Mouse (Mus musculus) monocyte, adult 5-6 weeks (primary cell): ENCODE data around the gene 1600014C23Rik. TPM values are rescaled to one million over a fixed set of nuclear protein-coding genes. Genes with fewer than 3 reads are reported as not detected.

ENCODE experiments used
- ATAC-seq: fragments of 153-309, 156-312 bp; replicated peaks from 2 replicates; pipeline ENCODE4 v1.8.0; 2017; ENCODE audit warnings: mild to moderate bottlenecking; ENCODE audit not compliant: low TSS enrichment, insufficient number of reproducible peaks, severe bottlenecking, poor library complexity, low FRiP score
- total RNA-seq: library from RNA; stranded (forward); fragments of 200-1000, 200-491, 200-594 nt; gene quantifications from 3 replicates; pipeline ENCODE4 v1.2.3, GENCODE M21; 2017

1600014C23Rik gene
- not detected in 3 replicates for total RNA-seq

DNA sequence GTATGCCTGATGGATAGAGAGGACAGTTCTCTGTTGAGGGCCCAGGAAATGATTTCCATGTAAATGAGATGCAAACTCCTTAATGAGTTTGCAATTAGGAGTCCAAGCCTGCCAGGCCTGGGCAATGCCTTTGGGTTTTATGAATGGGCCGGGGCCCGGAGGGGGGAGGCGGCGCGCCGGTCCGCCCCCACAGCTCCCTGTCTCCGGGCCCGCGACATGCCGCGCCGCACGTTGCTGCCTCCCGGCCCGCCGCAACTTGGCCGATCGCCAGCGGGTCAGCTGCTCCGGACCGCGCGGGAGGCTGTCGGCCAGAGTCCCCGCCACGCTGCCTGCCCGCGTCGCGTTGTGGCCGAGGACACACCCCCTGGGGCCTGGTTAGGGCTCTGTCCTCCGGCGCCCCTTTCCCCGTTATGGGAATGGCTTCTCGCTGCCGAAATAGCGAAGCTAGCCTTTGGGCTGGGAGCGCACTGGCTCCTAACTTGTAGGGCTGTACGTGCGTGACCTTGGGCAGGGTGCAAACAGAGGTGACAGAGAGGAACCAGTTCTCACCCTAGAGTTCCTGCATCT lies at the start of gene 1600014C23Rik:
1600014C23Rik (minus strand) TSS at position 110 of the 567 bp plus-strand sequence.
- ATAC-seq, result no peak

DNA sequence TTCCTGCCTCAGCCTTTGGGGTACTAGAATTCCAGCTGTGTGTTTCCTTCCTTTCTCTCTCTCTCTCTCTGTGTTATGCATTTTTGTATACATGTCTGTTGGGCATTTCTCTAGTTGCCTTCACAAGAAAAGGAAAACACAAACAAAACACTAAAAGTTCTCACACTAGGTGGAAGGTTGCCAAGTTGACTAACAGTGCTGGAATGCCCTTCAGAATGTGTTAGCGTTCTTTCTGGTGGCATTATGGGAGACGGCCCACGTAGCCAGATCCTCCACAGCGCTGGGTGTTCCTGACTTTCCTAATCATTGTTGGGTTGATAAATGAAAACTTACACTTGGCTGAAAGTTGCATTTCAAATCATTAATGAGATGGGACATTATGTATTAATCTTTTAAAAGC lies 44.8 kb upstream of the 1600014C23Rik start:
- no peak for ATAC-seq

DNA sequence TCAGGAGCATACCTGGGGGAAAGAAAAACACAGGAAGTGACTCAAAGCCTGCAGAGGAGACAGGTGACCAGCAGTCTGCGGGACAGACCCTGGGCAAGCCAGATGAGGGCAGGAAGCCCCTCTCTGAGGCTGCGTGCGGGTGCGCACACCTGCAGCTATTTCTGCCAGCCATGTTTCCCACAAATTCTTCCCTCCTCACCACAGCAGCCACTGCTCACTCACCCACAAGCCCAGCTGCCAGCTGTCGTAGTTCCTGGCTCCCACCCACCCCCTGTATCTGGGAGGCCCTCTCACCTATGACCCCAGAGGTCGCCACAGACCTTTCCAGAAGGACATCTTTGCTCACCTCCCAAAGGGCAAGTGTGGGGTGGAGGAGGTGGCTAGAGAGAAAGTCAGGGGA lies 43.8 kb upstream of the 1600014C23Rik start:
- no peak for ATAC-seq

DNA sequence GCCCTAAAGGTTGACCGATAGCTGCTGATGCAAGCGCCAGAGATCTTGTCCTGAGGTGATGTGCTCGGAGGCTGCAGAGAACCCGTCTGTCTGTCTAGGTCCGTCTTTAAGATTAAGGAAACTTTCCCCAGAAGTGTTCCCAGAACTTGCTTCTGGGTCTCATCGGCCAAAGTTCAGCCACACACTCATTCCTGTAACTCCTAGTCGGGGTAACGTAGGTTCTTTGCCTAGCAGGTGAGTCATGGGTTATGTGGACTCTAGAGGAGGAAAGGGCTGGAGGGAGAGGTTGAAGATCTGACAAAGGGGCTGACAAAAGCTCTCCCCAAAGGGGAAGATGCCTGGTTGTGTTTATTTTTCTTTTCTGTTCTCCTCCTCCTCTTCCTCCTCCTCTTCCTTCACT lies 42.5 kb upstream of the 1600014C23Rik start:
- no peak for ATAC-seq

DNA sequence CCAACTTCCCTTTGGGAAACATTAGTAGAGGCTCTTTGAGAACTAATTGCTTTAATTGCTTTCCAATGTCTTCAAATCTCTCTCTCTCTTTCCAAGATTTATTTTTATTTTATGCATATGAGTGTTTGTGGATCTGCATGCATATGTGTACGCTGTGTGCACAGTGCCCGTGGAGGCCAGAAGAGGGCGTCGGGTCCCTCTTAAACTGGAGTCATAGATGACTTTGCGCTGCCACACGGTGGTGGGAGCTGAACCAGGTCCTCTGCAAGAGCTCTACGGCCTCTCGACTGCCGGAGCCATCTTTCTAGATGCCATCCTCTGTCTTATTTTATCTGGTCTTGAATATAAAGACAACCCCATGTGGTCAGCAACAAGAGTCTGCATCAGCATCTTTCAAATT lies 41.8 kb upstream of the 1600014C23Rik start:
- no peak for ATAC-seq

DNA sequence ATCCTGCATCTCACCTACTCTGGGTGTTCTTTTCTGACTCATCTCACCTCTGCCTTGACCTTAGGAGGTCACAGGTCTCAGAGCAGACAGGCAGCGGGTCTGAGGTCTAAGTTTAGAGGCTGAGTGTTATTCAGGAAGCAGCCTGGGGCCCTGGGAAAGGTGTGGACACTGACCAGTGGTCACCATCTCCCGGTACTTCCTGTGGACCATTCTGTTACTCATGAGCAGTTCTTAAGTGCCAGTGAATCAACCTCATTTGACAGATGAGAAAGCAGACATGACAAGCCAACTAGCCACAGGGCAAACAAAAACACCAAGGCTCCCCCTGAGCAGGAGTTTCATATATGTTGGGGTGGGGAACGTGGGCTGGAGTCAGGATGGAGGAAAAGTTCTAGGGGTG lies 38.9 kb upstream of the 1600014C23Rik start:
- no peak for ATAC-seq

DNA sequence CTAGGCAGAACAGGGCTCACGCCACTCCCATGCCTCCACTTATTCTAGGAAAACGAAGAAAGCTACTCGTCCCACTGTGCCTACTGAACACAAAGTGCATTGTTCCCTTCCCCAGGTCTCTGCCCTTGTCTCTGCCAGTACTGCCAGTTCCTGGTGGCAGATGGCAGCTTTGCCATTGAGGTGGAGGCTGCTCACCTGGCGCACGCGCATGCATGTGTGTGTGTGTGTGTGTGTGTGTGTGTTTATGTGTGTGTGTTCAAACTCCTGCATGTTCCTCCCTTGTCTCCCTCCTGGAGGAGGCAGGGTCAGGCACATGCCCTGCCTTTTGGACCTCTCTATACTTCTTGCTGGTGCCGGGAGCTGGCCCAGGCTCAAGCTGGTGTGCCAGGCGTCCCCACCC lies 38.5 kb upstream of the 1600014C23Rik start:
- no peak for ATAC-seq

DNA sequence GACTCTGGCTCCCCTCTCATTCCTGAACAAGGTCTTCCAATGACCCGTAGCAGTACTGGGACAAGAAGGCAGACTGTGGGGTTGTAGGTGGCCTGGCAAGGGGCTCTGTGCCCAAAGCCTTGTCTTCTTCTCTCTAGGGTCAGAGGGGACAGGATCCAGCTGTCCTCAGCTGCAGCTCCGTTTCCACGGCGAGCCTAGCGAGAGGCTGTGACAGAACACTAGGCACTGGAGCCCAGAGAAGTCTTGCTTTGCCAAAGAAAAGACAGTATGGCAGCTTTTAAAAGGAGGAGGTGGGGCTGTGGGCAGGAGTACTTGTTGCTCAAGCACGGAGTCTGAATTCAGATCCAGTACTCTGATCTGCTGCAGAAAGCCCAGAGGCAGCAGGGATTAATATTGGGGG lies 36.8 kb upstream of the 1600014C23Rik start:
- no peak for ATAC-seq

DNA sequence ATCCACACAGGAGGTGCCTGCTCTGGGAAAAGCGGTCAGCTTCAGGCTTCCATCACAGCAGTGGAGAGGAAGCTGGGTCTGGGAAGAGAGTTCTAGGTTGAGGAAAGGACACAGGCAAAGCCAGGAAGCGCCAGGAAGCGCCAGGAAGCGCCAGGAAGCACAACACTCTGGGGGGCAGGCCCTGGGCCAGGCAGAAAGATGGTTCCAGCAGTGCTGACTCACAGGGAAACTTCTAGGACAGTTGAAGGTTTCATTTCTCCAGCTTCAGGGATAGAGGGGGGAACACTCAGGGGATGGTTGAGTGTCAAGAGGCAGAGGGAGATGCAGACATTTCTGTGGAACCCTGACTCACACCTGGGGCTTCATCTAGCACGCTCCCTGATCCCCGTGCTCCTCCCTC lies 36.2 kb upstream of the 1600014C23Rik start:
- ATAC-seq, result no peak

DNA sequence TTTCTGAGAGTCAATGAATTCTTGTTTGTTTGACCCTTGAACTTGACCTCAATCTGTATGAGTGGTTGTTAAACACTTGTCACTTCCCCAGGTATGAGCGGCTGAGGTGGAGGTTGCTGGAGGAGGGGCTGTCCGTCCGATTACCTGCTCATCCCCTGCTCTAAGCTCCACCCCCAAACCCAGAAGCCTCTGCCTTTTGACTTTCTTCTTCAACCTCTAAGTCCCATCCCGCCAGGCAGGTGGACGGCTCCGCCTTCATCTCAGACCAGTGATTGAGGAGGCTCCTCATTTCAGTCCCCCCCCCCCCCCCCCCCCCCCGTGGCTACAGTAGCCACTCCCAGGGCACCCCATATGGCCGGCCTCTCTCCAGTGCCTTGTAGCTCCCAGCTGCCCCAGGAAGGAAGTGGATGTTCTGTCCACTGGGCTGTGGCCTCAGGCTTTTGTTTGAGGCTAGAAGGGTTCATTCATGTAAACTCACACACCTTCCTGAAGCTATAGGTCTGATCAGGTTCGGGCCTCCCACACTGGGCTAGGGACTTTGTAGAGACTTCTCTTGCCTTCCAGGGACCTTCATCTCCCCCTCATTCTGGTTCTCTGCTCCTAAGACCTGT lies 34.0 kb upstream of the 1600014C23Rik start:
- no peak for ATAC-seq

DNA sequence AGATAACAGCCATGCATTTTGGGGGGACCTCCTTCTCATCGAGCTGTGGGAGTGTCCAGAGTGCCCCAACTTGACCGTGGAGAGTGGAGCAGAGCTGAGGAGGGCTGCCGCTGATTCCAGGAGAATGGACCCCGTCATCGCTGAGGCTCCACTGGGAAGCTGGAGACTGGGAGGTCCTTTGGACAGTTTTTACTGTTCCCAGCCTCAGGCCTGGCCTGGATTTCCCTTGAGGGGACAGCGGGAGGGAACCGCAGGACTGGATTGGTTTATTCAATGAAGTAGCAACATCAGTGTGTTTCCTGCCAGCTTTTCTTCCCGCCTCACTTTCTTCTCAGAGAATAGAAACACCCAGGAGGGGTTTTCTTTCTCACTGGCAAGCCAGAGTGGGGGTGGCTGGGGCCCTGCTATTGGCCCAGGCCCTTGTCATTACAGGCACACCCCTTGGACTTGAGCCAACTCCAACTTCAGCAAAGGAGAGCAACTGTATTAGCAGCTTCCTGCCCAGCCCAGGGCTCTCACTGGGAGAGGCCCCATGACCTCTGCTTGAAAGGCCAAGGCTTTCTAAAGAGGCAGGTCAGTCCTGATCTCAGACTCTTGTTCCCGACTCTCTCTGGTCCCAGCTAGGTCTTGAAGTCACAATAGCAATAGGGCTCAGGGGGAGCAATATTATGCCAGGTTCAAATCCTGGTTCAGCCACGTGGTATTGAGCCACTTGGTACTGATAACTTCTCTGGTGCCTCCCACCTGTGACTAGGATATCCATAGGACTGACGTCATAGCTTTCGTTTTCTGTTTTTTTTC lies 33.3 kb upstream of the 1600014C23Rik start:
- ATAC-seq, result peak; percentile 77

DNA sequence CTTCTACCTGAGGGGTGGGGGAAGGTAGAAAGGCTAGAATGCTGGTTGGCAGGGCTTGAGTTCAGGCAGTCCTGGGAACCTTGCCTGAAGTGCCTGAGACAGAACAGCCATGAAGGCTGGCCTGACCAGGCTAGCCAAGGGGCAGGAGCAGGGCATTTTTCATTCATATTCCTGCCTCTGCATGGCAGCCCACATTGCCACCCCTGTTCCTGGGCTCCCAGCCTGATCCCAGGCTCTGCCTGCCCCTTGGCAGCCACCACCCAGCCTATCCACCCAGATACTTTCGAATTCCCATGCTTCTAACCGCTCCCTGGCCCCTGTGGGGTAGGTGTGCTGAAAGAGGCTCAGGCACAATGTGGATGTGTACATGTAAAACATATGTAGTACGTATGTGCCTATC lies 32.3 kb upstream of the 1600014C23Rik start:
- no peak for ATAC-seq

DNA sequence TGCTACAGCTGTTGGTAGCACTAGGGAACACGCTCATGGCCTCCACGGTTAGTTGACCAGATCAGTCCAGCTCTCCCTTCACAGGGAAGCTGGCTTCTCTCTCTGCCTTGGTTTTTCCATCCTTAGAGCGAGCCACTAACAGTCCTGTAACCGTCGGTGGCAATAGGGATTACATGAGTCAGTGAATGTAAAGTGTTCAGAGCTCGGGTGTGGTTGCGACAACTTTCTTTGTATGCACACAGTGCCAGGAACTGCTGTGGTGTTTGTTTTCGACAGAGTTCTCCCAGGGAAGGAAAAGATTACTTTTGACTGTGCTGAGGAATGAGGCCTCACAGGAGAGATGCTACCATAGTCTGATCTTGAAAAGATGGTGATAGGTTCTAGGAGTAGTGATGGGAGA lies 29.5 kb upstream of the 1600014C23Rik start:
- no peak for ATAC-seq

DNA sequence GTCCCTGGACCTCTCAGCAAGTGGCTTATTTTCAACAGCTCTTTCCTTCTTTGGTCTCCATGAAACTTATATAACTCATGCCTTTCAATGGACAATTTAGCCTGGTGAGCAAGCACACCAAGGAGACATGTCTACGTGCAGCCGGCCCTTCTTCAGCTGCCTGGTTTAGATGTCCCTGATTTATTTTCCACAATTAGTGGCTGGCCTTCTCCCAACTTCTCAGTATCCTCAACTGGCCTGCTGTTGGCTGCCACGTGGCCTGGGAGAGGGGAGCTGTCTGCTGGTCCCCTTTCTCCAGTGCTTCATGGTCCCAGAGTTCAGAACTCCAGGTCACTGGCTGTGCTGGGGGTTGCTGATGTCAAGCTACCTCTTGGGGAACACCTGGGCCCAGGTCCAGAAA lies 28.3 kb upstream of the 1600014C23Rik start:
- ATAC-seq, result no peak

DNA sequence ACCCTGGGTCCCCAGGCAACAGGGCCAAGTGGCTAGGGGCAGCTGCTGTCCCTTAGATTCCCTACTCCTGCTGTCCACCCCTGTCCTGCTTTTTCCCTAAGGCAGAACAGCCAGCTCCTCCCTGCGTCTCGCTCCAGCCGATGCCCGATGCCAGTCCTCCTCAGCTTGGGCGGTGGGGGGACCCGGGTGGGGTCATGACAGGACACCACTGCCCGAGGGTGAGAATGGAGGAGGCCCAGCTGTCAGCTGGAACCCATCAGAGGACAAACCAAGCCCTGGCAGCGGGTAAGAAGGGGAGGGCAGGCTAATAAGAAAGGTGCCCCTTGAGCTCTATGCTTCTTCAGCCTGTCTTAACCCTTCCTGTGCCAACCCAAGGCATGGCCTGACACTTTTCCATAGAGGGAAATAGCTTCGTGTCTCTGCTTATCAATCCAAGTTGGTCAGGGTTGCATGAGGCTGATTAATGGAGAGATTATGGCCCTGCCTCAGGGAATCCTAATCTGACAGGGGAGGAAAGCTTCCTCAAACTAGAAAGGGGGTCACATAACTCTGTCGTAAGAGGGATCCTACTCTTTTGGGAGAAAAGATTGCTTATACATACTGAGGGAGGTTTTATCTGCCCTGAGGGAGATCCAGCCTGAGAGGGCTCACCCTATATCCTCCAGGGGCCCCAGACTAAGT lies 27.5 kb upstream of the 1600014C23Rik start:
- ATAC-seq, result no peak

DNA sequence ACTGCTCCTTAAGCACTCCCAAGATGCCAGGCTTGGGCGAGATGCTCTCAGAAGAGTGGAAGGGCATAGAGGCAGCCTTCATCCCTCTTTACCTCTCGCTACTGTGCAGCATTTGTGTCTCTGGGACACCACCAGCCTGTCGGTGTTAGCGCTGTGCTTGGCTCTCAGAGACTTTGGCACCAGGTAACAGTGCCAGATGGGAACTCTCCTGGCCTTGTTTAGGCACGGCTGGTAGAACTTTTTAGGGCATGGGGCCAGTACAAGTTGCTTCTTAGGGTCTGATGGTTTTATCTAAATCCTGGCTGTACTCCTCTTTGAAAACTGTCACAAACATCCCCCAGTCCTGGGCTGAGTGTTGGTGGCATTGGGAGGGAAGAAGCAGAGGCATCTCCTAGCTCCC lies 26.1 kb upstream of the 1600014C23Rik start:
- ATAC-seq, result no peak

DNA sequence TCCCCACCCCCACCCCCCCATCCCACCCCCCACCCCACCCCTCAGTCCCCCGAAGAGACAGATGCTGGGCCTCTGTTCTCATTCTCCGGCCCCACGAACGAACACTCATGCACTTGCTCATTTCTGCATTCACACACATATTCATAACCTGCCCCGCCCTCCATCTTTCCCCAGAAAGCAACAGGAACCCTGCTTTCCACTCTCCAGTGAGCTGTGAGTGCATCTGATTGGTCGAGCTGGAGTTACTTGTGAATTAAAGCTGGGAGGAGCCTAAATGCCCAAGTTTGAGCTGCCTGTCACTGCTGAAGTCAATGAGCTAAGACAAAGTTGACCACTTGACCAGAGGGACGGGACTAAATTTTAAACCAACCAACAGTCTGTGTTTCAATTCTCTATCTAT lies 25.2 kb upstream of the 1600014C23Rik start:
- peak; percentile 54 for ATAC-seq

DNA sequence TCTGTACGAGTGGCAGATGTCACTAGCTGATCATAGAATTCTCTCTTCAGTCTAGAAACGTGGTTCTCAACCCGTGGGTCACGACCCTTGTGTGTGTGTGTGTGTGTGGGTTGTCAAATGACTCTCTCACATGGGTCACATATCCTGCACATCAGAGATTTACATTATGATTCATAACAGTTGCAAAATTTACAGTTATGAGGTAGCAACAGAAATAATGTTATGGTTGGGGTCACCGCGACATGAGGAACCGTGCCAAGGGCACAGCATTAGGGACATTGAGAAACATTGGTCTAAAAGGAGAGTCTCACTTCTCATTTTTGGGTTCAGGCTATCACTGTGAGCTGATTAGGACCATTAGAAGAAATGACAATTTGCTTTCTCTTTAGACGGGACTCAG lies 24.3 kb upstream of the 1600014C23Rik start:
- ATAC-seq, result peak; percentile 81

DNA sequence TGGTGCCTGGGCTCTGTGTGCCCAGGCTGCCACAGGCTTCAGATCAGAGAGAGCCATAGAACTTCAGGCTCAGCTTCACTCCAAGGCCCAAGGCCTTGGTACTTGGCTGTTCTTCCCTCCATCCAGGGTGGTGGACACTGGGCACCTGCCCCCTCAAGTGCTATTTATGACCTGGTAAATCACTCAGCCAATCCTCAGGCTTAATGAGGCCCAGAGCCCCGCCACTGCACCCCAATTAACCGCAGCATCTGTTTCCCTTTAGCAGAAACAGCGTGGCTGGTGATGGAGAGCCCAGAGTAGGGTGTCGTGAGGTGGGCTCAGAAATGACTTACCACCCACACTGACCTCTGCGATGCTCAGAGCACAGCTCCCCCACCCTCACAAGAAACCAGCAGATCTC lies 23.2 kb upstream of the 1600014C23Rik start:
- no peak for ATAC-seq

DNA sequence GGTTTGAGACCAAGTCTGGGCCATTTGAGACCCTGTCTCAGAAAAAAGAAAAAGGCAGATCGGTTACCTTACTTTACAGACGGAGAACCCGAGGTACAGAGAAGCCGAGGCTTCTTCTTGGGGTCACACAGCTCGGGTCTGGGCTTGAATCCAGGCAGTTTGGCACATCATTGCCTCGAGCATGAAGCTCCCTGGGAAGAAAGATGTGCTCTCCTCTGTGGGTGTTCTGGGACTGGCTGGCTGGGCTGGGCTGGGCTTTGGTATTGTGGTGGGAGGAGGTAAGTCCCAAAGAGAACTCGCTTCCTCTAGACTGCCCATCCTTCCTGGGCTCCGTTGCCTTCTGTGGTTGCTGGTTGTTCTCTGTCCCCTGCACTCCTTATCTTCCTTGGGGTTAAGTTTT lies 22.7 kb upstream of the 1600014C23Rik start:
- ATAC-seq, result no peak
